Mouse (Mus musculus) erythroblast, embryonic 14.5 days (primary cell): ENCODE measurements around the gene Mbd4.

Experiments used
- GATA1 ChIP-seq: IDR thresholded peaks from 2 replicates; pipeline ENCODE4 v1.6.1; 2012; ENCODE audit warnings: low read length, inconsistent platforms, mixed read lengths
- TAL1 ChIP-seq: IDR thresholded peaks from 3 replicates; pipeline ENCODE4 v1.6.1; 2012; ENCODE audit warnings: low read length, inconsistent platforms, mixed read lengths

DNA sequence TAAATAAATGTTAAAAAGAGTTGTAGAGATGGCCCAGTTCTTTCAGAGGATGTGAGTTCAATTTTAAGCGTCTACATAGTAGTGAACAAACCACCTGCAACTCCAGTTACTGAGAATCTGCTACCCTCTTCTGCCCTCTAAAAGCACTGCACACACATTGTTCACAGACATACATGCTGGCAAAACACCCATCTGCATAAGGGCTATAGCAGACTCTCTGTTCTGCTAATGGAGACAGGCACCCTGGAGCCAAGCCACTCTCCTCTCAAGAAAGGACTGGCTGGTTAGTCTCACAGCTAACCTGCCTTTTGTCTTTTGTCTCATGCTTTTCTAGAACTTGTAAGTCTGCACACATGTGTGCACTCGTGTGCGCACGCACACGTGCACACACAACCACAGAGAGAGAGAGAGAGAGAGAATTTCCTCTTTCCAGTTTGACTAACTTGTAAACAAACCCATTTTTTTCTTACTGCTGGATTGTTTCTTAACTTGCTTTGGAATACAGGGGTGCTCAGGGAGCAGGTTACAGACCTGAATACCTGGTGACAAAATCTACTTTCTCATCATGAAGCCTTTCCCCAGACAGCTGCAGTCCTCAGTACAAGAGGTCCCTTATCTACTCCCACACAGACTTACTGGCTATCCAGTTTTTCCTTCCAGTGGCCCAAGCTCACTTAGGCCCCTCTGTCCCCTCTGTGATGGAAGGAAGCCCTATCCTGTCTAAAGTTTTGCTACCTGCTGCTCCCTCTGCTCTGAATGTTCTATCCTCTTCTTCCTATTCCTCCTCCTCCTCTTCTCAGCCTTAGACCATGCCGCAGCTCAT lies 22.2 kb downstream of the Mbd4 start:
- TF ChIP-seq GATA1 (no peak), TAL1 (no peak)
